Mouse (Mus musculus) cerebellum, postnatal 10 days (tissue): ENCODE data around the gene Tmem94.

Experiments
- DNase-seq, 2 experiments: peaks; one replicate each; pipeline ENCODE4 v3.0.0; 2021; ENCODE audit warnings: mixed read lengths in 2 of 2

The Tmem94 gene

GRCm38 (mm10) chr11:115833021-115833513 is 67.8 kb downstream of the Tmem94 start:
- no peak for DNase-seq

DNA sequence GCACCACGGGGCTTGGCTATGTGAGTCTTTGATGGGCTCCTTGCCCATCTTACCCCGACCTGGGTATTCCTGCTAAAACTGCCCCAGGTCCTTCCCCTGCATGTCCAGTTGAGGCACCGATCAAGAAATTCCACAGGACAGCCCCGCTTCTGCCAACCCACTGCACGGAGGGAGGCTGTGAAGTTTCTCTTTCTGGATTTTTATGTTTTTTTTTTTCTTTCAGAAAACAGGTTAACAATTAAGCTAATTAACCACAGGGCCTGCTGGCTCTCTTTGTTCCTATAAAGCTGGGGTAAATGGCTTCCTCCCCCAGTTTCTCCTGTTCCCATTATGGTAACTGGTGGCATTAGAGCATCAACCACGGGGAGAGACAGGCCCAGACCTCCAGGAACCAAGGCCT is 68.8 kb downstream of the Tmem94 start:
- DNase-seq = no peak

GRCm38 (mm10) chr11:115836656-115837395 is 71.6 kb downstream of the Tmem94 start:
- DNase-seq = no peak

DNA sequence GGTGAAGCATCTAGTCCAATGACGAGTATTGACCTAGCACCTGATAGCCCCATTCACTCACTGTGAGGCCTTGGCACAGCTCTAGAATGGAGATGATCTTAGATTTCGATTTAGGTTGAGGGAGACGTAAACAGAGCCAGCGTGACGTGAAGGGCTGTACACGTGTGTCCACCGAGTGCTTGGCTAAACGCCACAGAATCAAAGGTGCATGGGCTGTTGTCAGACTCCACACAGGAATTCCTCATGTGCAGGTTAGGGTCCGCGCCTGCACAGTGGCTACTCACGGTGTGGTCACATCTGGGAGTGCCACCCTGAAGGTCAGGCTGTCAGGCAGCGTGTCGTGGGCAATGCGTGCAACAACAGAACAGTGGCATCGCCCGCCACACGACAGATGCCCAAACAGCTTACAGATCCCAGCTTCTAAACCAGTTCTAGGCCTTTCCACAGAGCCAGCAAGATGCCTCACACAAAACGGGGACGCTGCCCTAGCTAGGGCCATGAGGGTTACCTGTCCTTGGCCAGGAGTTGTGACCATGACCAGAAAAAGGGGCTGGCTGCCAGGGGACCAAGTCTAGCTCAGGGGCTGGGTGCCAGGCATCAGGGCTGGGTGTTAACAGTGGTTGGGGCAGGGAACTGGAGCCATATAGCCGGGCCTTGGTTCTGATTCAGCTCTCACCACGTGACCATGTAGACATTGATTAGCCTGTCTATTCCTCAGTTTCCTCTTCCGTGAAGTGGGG is 72.5 kb downstream of the Tmem94 start:
- DNase-seq = no peak

- DNase-seq = no peak
Observed at GRCm38 (mm10) chr11:115838895-115839311, 73.7 kb downstream of the Tmem94 start.

DNA sequence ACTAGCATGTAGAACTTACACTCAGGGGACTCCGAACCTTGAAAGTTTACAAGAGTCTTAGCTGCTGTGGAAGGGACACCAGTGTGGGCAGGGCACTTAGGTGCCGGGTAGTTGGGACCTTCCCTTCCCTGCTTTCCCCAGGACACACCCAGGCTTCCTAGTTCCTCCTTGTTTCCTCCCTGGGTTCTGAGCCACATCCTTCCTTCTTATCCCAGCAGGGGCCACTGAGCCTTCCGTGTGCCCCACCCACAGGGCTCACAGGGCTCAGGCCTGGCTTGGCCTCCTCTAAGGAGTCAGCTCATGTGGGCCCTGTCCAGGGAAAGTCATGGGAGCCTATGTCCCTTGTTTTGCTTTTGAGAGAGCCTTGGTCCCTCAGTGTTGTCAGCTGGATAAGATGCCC is 74.5 kb downstream of the Tmem94 start:
- DNase-seq = no peak

DNA sequence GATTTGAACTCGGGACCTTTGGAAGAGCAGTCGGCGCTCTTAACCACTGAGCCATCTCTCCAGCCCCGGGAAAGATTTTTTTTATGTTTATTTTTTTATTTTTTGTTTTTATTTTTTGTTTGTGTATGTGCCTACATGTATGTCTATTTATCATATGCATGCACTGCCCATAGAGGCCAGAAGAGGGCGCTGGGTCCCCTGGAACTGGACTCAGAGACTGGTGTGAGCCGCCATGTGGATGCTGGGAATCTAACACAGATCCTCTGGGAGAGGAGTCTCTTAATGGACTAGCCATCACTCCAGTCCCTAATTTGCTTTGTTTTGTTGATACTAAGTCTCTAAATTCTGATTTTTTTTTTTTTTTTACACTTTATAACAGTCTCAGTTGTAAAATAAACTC is 75.8 kb downstream of the Tmem94 start:
- DNase-seq = no peak

- no peak for DNase-seq
Observed at GRCm38 (mm10) chr11:115841961-115842550, 76.8 kb downstream of the Tmem94 start.

DNA sequence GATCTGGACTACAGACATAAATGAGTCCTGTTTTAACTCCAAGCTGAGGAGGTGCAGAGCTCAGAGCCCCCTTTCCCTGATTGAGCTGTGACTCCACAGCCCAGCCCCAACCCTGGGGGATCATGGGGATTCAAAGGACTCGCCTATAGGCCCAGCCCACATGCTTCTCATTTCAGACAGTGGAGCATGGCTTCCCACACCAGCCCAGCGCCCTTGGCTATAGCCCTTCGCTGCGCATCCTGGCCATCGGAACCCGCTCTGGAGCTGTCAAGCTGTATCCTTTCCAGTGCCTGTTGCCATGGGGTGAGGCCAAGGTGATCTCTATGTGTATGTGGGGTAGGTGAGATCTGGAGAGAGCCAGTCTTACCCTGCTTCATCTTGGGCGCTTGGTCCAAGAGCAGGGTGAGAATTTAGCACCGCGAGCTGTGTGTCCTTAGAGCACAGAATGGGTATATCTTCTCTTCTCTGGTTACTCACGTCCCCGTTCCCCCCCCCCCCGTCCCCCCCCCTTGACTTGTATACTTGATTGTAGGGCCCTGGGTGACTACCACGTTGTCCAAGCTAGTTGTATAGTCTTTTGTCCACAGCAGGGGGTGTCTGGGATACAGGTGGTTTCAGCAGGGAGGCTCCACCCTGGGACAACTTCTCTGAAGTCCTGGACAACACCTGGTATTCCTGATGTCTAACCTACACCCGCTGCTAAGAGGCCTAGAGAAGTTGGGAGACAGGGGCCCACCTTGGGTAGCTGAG is 78.1 kb downstream of the Tmem94 start:
- DNase-seq = no peak

GRCm38 (mm10) chr11:115843891-115844239 is 78.6 kb downstream of the Tmem94 start:
- DNase-seq = no peak

- no peak for DNase-seq
Observed at GRCm38 (mm10) chr11:115844240-115844639, 79.0 kb downstream of the Tmem94 start.

GRCm38 (mm10) chr11:115845819-115846218 is 80.6 kb downstream of the Tmem94 start:
- no peak for DNase-seq
